Mouse (Mus musculus): ENCODE results near the gene Wdr12.

- TF ChIP-seq POLR2A (IDR thresholded peaks at IDR 0.05; ENCODE audit: control insufficient read depth in 1 of 2, insufficient read depth in 1 of 2, low read depth in 1 of 2, low read length in 2 of 2, poor library complexity in 1 of 2), result 0 out of 4 replicates have a peak, but pooled peaks of 1 of the 2 experiments have one; percentile 44
- peak; percentile 85 for TF ChIP-seq UBTF (IDR thresholded peaks at IDR 0.05; ENCODE audit: borderline replicate concordance, insufficient read depth, low read depth, low read length)
- TF ChIP-seq ZKSCAN1 (IDR thresholded peaks at IDR 0.05; ENCODE audit: low read depth, low read length), result no peak
- no peak for TF ChIP-seq MYB (IDR thresholded peaks at IDR 0.05; ENCODE audit: low read depth, low read length)
- TF ChIP-seq CTCF (IDR thresholded peaks at IDR 0.05 in 2 of 3, conservative IDR thresholded peaks at IDR 0.05 in 1 of 3; ENCODE audit: control insufficient read depth in 1 of 3, insufficient read depth in 1 of 3, low read depth in 2 of 3, low read length in 3 of 3, poor library complexity in 1 of 3, severe bottlenecking in 1 of 3), result no peak
- no peak for TF ChIP-seq EP300 (IDR thresholded peaks at IDR 0.05; ENCODE audit: low read depth in 1 of 2, low read length in 2 of 2)
- TF ChIP-seq CHD2 (IDR thresholded peaks at IDR 0.05; ENCODE audit: low read length), result no peak
Measured at GRCm38 (mm10) chr1:60042796-60043469, 55.5 kb downstream of the Wdr12 start, which contains the start of gene Ica1l.

Measured in MEL (cell line).